Comparison of ENCODE assay signal across 8 mouse cellular contexts in the genomic region with DNA sequence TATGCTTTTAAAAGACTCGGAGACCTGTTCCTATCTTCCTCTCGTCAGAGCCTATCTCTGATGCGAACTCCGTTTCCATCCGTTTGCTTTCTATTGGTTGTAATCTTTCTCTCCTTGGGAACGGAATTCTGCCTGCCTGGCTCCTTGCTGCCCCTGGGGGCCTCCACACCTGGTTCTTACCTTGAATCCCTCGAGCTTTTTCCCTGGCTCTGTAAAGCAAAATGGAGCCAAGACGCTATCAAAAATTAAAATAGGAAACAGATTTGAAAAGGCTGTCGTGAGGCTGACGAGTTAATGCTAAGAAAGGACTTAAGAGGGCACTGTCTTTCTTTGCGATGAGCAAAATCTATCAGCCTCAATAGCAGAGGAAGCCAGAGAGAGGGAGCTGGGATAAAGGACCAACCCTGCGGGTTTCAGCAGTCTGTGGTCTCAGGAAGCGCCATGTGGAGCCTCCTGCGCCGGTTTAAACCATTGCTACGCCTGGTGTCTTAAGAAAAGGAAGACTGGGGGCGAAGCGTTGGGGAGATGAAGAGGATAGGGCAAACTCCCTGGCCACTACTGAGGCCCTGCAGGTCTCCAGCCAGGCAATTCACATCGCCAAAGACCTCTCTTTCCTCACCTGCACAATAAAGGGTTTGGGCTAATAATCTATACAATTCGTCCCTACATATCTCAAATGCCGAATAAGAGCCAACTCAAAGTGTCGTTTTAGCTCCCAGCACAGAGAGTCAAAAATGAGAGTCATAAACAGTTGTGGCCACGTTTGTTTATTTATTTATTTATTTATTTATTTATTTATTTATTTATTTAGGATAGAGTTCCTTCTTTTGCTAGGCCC. TPM values are rescaled to one million over a fixed set of nuclear protein-coding genes. Genes with fewer than 3 reads are reported as not detected.
DNase-seq lines count a peak whose midpoint lies in the region; ATAC-seq and TF ChIP-seq lines count a peak whose summit lies in the region.

No protein-coding gene starts in this region.

- peak overlapping the region; percentile 82 for H3K4me2 ChIP-seq in forebrain, postnatal 0 days (ENCODE audit: low read depth)
- H3K4me2 ChIP-seq in hindbrain, embryonic 14.5 days (replicated peaks): peak overlapping the region; percentile 82

- no peak for TF ChIP-seq POLR2A in small intestine, adult 2 months (IDR thresholded peaks at IDR 0.05; ENCODE audit: low read depth, low read length)

- WGBS in forebrain, postnatal 0 days: 5% methylated on average over 23 of the region's 23 CpGs
- 5% methylated on average over 23 of the region's 23 CpGs for WGBS in hindbrain, embryonic 14.5 days
- WGBS in small intestine, adult 2 months: 6% methylated on average over 23 of the region's 23 CpGs

- no peaks in the 10 kb centered on the region for H3K36me3 ChIP-seq in forebrain, postnatal 0 days (ENCODE audit: insufficient read depth)
- H3K36me3 ChIP-seq in hindbrain, embryonic 14.5 days (replicated peaks; ENCODE audit: control insufficient read depth, insufficient read depth): no peaks in the 10 kb centered on the region
- H3K36me3 ChIP-seq in small intestine, adult 2 months (ENCODE audit: control insufficient read depth, insufficient read depth, low read length): no peaks in the 10 kb centered on the region

- H3K9me3 ChIP-seq in forebrain, postnatal 0 days (ENCODE audit: low read length): no peaks in the 10 kb centered on the region
- no peaks in the 10 kb centered on the region for H3K9me3 ChIP-seq in hindbrain, embryonic 14.5 days (ENCODE audit: control insufficient read depth, low read length)

- TF ChIP-seq CTCF in forebrain, postnatal 0 days (IDR thresholded peaks at IDR 0.05; ENCODE audit: low read depth): peak; percentile 89
- peak; percentile 32; the same call in 1 of the 2 replicates for TF ChIP-seq CTCF in small intestine, adult 2 months (IDR thresholded peaks at IDR 0.05; ENCODE audit: extremely low read depth, insufficient read length, insufficient replicate concordance, low read depth, low read length)

- peak overlapping the region; percentile 77 for H3K4me3 ChIP-seq in forebrain, postnatal 0 days (ENCODE audit: low read depth, low read length)
- H3K4me3 ChIP-seq in hindbrain, embryonic 14.5 days (replicated peaks; ENCODE audit: low read length): 0 out of 2 replicates have a peak overlapping the region, but pooled peaks have one; percentile 1
- H3K4me3 ChIP-seq in small intestine, adult 2 months (ENCODE audit: low read depth, low read length): 0 out of 2 replicates have a peak overlapping the region, but pooled peaks have one; percentile 20

- DNase-seq in ovary, adult 18-20 months (ENCODE audit: low spot score): peak; percentile 64
- no peak for DNase-seq in ovary, postnatal 10 days (ENCODE audit: low spot score)
- DNase-seq in cerebellum, adult 18-20 months: peak; percentile 21 to 33
- peak; percentile 91 for DNase-seq in forebrain, postnatal 0 days
- peak; percentile 80 for DNase-seq in hindbrain, embryonic 14.5 days (ENCODE audit: low spot score)
- peak; percentile 62 to 83 for DNase-seq in layer of hippocampus, postnatal 14 days (ENCODE audit: low spot score in 2 of 2)
- peak; percentile 66 to 69 for DNase-seq in lung, postnatal 4 days

- H3K9ac ChIP-seq in forebrain, postnatal 0 days: peak overlapping the region; percentile 3
- peak overlapping the region; percentile 13 for H3K9ac ChIP-seq in hindbrain, embryonic 14.5 days

- H3K4me1 ChIP-seq in forebrain, postnatal 0 days (ENCODE audit: insufficient read depth): peaks cover 10% of the 10 kb centered on the region; the same call in 1 of the 2 replicates
- H3K4me1 ChIP-seq in hindbrain, embryonic 14.5 days (replicated peaks; ENCODE audit: control insufficient read depth, insufficient read depth, low read length): peaks cover 29% of the 10 kb centered on the region
- peaks cover 22% of the 10 kb centered on the region for H3K4me1 ChIP-seq in small intestine, adult 2 months (ENCODE audit: control insufficient read depth, insufficient read depth, insufficient read length, low read length)

- peak overlapping the region; percentile 98 for H3K27ac ChIP-seq in forebrain, postnatal 0 days (ENCODE audit: low read depth, low read length)
- peak overlapping the region; percentile 93 for H3K27ac ChIP-seq in hindbrain, embryonic 14.5 days
- peak overlapping the region; percentile 27; the same call in 1 of the 2 replicates for H3K27ac ChIP-seq in small intestine, adult 2 months (ENCODE audit: insufficient read depth, low read depth, low read length)

- H3K27me3 ChIP-seq in forebrain, postnatal 0 days (ENCODE audit: insufficient read depth, low read length): no peaks in the 10 kb centered on the region
- no peaks in the 10 kb centered on the region for H3K27me3 ChIP-seq in hindbrain, embryonic 14.5 days (ENCODE audit: control insufficient read depth, insufficient read depth, low read length)
- H3K27me3 ChIP-seq in small intestine, adult 2 months (ENCODE audit: control insufficient read depth, insufficient read depth, low read length): no peaks in the 10 kb centered on the region

- peak; percentile 67 for ATAC-seq in forebrain, postnatal 0 days
- ATAC-seq in hindbrain, embryonic 14.5 days (ENCODE audit: low FRiP score): peak; percentile 27; the same call in 1 of the 2 replicates

RNA-seq across cellular contexts. Expression of a gene that starts 1.3 kb away (rescaled TPM):
- total RNA-seq in forebrain, postnatal 0 days (2014; rRNA removed): 423 and 513 TPM in 2 replicates
- polyA plus RNA-seq in forebrain, postnatal 0 days (2015; fragmentation: Nextera tagmentation; extraction: Ambion mirVana): 76.8 and 80.3 TPM in 2 replicates
- polyA plus RNA-seq in hindbrain, embryonic 14.5 days (2014; fragmentation: Nextera tagmentation; extraction: Ambion mirVana): 80.5 and 82.4 TPM in 2 replicates
- 100 to 1,000 TPM; 582 to 626 TPM for total RNA-seq in layer of hippocampus, postnatal 14 days (2021)
- polyA plus RNA-seq in small intestine, adult 2 months (2012; rRNA removed): 3.4 and 4.6 TPM in 2 replicates

RNA-seq across cellular contexts. Expression of a gene that starts 41.4 kb away (rescaled TPM):
- 49.2 and 54.3 TPM in 2 replicates for total RNA-seq in forebrain, postnatal 0 days (2014; rRNA removed)
- polyA plus RNA-seq in forebrain, postnatal 0 days (2015; fragmentation: Nextera tagmentation; extraction: Ambion mirVana): 49.2 and 50.6 TPM in 2 replicates
- 45.3 and 50.7 TPM in 2 replicates for polyA plus RNA-seq in hindbrain, embryonic 14.5 days (2014; fragmentation: Nextera tagmentation; extraction: Ambion mirVana)
- 100 to 1,000 TPM; 111 to 112 TPM for total RNA-seq in layer of hippocampus, postnatal 14 days (2021)
- polyA plus RNA-seq in small intestine, adult 2 months (2012; rRNA removed): 82.6 and 294 TPM in 2 replicates

Comparison
In these comparisons a context has a peak if more than half of its experiments do, and no peak if none do; other contexts are left out.
1. H3K27ac ChIP-seq: peak in every context shown above with its lines; median percentile 98 in forebrain, postnatal 0 days; 93 in hindbrain, embryonic 14.5 days; 27 in small intestine, adult 2 months.
2. H3K4me3 ChIP-seq: peak in every context shown above with its lines; median percentile 77 in forebrain, postnatal 0 days; 20 in small intestine, adult 2 months; 1 in hindbrain, embryonic 14.5 days.
3. RNA of a gene that starts 1.3 kb away (polyA plus RNA-seq): 80.5 to 82.4 TPM in hindbrain, embryonic 14.5 days and 76.8 to 80.3 TPM in forebrain, postnatal 0 days; 3.4 to 4.6 TPM in small intestine, adult 2 months; every median in the first group is over 10 times any median in the second.